Mouse (Mus musculus) small intestine, adult 2 months (tissue): Measurements from ENCODE around the gene Prps1.

ENCODE experiments used
- CTCF ChIP-seq: fragments of 200-500 bp; IDR thresholded peaks from 2 replicates; pipeline ENCODE4 v1.5.1; 2012; ENCODE audit warnings: low read depth, mild to moderate bottlenecking, control low read depth, inconsistent platforms, low read length, moderate library complexity, mixed read lengths; ENCODE audit not compliant: insufficient replicate concordance, insufficient read length; ENCODE audit errors: extremely low read depth
- POLR2A ChIP-seq: fragments of 200-500 bp; IDR thresholded peaks from 2 replicates; pipeline ENCODE4 v1.6.1; 2012; ENCODE audit warnings: low read depth, mild to moderate bottlenecking, control low read depth, inconsistent platforms, low read length, moderate library complexity

DNA sequence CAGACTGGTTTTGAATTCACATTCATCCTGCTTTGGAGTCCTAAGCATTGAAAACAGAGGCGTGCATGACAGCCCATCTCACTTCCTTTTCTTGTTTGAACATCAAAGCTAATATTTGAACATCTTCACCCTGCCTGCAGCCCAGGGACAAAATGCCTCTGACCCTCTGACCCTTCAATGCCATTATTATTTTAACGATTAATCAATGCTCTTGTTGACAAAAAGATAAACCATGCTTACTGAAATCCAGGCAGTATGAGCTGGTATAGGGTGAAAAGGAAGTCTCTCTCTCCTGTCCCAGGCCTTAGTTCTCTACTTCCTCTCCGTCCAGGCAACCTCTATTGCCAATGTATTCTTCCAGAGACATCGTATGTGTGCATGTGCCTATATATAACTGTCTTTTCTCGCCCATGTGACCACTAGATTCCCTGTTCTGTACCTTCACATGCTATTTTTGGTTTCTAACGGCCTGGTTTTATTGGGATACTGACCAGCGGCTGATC, 37.2 kb downstream of the Prps1 start:
- TF ChIP-seq POLR2A (no peak), CTCF (no peak)
